Mouse (Mus musculus): ENCODE measurements around the gene Bag6.
"Not testable (repeated sequence)": the region's sequence is repeated elsewhere in the genome, so short reads cannot be mapped to it uniquely, and the experiment has no call there.

Bag6 gene

GRCm38 (mm10) chr17:35115046-35116019 is 19.6 kb upstream of the Bag6 start, which contains the start of gene Ly6g5b:
Gene Ly6g5b, minus strand, starts transcription at chr17:35115428.
- DNase-seq, result no peak

- DNase-seq, result no peak
These were observed 14.2 kb upstream of the Bag6 start for GRCm38 (mm10) chr17:35120745-35121142.

DNA sequence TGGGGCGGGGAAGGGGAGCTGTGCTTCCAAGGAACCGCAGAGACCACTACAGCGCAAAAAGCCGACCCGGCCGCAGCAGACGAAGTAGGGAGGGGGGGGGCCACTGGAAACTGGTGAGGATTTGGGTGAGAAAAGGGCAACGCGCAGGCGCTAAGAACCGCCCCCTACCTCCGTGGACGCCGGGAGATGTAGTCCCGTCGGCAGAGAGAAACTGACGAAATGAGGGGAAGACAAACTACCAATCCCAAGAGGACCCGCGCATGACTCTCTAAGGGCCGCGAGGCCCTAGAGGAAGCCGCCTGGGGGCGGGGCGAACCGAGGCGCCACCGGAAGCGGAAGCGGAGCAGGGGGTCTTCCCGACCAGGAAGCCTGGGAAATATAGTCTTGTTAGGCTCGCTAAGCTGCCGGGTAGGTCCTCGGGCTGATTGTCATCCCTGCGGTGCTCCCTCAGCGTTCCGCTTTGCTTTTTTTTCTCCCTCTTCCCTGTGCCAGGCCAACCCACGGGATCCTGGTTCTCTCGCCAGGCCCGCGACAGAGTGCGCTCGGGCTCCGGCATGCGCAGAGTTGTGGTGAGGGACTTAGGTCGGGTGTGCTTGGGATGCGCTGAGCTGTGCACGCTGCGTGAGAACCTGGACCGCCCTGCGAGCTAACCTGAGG is 13.7 kb upstream of the Bag6 start, which contains the start of gene Gpank1:
Gene Gpank1, plus strand, starts transcription at position 313 of the 657 bp plus-strand sequence.
- DNase-seq, result peak; percentile 100

DNA sequence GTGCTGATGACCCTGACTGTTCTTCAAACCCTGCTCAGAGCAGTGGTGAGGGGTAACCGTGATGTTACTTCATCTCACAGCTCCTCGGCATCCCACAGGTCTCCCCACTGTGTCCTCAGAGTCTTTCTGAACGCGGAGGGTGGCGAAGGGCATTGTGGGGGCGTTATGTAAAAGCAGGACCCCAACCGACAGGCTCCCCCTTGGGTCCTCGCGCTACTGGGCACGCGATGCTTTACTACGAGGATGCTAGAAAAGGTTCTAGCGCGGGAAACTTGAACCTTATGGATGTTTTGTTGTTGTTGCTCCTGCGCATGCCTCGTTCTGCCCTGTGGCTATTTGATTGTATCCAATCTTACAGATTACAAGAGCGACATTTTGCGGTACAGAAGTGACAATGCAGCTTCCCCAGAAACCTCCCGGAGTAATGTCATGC is 13.1 kb upstream of the Bag6 start, which contains the start of gene Csnk2b:
Gene Csnk2b, minus strand, starts transcription at position 183 of the 433 bp plus-strand sequence.
- DNase-seq, result peak; percentile 85

DNA sequence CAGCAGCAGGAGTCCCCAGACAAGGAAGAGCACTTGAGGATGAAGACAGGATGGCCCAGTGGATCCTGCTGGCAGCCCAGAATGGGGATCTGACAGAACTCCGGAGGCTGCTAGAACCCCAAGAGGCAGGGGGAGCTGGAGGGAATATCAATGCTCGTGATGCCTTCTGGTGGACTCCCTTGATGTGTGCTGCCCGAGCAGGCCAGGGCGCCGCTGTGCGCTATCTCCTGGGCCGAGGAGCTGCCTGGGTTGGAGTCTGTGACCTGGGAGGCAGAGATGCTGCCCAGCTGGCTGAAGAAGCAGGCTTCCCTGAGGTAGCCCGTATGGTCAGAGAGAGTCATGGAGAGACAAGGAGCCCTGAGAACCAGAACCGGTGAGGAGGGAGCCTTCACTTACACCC is 11.7 kb upstream of the Bag6 start:
- DNase-seq, result not testable (repeated sequence)

DNA sequence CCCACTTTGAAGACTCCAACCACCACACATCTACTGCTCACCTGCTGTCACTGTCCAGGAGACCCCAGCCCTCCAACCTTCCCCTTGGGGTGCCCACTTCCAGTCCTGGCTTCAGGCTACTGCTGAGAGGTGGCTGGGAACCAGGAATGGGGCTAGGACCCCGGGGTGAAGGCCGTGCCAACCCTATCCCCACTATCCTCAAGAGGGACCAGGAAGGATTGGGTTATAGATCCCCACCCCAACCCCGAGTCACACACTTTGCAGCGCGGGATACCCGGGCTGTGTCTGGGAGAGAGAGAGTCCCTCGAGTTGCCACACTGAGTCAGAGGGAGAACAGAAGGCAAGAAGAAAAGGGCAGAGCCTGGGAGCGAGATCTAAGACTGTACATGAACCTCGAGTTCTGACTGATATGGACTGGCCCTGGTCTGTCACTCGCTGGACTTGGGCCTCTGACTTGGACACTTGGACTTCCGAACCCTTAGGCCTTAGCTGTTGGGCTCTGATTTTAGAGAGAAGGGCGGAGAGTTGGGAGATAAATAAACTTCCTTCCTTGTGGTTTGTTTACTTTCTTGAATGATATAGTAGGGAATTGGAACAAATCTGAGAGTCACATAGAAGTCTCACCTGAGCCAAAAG is 10.6 kb upstream of the Bag6 start:
- not testable (repeated sequence) for DNase-seq

DNA sequence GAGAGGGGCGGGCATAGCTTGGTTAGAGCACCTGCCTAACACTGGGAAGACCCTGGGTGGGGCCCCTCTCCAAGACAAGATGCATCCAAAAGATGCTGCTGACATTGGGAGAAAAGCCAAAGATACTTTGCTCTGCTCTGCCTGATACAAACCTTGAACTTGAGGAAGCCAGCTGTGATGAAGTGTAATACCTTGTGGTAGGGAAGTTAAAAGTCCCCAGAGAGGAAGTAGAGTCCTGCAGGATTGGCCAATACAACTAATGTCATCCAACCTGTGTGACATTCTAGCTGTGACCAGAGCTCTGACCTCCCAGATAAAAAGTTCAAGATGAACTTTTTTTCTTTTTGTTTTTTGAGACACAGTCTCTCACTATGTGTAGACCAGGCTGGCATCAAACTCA is 9.9 kb upstream of the Bag6 start:
- DNase-seq, result no peak

DNA sequence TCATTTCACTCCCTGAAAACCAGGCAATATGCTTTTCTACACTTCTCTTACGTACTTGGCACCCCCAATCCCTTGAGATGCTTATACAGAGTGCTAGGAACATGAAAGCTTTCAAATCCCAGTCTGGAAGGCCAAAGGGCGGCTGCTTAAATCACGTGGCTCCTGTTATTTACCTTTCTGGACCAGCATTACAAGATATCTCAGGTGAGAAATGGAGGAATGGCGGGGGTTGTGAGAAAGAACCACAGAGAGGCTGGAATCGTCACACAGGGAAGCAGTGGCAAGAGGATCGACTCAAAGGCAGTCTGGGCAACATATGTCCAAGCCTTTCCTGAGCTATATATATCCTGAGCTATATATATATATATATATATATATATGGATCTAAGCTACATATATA is 9.4 kb upstream of the Bag6 start:
- no peak for DNase-seq

DNA sequence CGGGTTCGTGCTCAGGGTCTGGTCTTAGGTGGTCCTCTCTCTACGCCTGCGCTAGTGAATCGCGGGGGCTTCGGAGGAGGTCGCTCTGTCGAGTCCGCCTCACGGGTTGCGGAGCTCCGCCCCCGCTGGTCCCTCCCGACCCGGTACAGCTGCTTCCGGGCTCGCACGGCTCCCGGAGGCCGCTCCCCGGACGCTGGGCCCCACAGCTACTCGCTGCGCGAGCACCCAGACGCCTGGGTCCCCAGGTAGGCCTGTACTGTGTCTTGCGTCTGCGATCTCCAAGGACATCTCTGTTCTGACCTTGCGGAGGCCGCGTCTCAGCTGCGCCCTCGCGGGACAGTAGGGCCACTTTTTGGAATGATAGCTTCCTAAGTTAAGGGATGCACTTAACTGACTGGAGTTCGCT is 8.8 kb upstream of the Bag6 start, which contains the start of gene D17H6S53E:
Gene D17H6S53E, plus strand, starts transcription at position 168 of the 406 bp plus-strand sequence.
- DNase-seq, result peak; percentile 82

DNA sequence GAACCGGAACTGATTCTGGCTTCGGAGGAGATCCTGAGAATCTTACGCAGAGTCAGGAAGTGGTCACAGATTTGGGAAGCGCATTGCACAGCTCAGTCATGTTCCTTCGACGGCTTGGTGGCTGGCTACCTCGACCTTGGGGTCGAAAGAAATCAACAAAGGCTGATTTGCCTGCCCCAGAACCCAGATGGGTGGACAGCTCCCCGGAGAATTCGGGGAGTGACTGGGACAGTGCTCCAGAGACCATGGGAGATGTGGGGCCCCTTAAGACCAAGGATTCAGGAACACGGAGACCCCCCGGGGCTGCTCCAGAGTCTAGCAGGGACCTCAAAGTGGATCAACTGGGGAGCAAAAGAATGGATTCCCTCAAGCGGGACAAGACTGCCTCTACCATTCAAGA is 8.0 kb upstream of the Bag6 start:
- no peak for DNase-seq

- DNase-seq, result no peak
These were observed 6.0 kb upstream of the Bag6 start for GRCm38 (mm10) chr17:35128996-35129395.

DNA sequence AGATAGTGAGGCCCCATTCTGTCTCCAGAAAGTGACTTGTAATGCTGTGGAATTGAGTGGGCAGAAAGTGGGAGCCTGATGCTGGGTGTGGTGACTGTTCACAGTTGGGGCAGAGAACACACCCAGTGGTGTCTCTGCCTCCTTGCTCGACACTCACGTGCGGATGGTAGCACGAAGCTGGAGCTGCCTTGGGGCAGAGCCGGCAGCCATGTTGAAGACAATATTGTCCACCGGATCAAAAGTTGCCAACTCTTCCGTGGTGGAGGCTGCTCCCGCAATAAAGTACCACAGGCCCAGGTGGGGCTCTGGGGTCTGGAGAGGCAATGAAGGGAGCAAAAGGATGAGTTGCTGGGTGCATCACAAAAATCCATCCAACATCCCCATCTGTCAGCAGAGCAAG is 3.9 kb upstream of the Bag6 start:
- DNase-seq, result no peak

DNA sequence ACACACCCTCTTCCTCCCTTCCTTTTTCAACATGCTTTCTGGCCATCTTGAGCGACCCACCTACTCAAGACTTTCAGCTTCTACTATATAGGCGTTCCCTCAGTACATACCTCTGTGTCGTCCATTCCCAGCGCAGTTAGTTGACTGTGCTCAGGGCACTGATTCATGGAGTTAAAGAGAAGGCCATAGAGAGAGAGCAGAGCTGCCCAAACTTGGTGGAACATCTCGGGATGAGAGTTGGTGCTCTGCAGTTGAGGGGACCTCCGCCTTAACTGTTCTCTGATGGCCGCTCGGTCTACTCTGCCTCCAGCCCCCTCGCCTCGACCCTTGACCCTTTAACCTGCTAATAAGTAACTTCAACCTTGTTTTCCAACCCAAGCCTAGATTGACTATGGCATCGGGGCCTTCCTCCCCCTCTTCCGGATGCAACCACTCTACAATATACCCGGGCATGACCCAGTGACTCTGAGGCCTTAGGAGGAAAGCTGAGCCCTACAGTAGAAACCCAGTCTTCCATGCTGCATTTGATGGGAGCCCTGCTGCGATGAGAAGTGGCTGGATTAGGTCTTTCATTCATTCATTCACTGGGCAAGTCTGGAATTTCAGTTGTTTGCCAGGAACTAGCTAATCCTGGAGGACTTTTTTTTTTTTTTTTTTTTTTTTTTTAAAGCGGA is 3.3 kb upstream of the Bag6 start, which contains the start of gene Apom:
Gene Apom, minus strand, starts transcription at position 551 of the 674 bp plus-strand sequence.
- no peak for DNase-seq

- DNase-seq, result peak; percentile 63
These were observed 2.8 kb upstream of the Bag6 start for GRCm38 (mm10) chr17:35132174-35132560.

DNA sequence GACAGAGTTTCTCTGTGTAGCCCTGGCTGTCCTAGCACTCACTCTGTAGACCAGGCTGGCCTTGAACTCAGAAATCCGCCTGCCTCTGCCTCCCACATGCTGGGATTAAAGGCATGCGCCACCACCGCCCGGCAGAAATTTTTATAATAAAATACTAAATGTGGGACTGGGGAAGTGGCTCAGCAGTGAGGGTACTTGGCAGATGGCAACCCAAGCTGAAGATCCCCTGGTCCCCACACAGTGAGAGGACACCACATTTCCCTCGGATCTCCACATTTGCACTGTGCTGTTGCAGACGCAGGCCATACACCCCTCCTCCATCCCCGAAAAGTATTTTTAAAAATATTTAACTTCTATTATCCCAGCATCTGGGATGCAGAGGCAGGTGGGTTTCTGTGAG is 1.5 kb upstream of the Bag6 start:
- DNase-seq, result no peak

DNA sequence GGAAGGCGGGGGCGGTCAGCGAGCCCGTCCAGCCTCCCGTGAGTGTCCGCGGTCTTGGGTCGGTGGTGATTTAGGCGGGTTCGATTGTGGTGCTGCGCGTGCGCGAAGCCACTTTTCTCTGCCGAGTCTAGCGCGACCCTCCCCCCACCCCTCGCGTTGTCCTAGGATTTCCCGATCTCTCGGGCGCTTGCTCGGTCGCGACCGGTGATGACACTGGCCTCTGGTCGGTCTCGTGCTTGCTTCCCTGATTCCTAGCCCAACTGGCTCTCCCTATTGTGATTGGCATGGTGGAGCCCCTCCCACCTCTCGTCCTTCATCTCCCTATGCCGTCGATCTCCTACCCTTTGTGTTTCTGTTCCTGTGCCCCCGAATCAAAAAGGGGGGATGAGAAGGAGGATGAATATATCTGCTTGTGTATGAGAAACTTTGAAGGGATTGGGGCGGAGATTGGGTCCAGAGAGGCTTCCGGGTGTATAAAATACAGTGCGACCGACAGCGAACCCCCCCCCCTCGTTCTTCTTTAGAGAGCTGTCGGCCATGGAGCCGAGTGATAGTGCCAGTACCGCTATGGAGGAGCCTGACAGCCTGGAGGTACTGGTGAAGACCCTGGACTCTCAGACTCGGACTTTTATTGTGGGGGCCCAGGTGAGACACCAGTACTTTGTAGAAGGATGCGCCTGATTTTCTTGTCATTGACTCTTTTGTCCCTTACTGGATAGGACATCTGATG is 778 bp downstream of the Bag6 start:
- DNase-seq, result no peak

DNA sequence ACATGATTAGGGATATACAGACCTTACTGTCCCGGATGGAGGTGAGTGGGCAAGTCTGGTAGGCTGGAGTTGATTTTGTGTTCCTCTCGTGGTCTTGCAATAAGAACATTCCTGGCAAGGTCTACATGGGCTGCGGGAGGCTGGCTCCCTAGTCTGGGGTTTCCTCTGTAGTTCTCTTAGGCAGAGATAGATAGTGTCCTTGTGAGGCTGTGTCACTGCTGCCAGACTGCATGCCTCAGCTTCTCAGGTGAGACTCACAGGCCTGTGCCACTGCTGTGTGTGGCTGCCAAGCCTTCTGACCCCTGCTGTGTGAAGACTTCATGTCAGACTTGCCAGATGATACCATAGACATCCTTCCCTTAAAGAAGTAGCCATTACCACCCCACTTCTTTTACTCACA is 4.3 kb downstream of the Bag6 start:
- no peak for DNase-seq

DNA sequence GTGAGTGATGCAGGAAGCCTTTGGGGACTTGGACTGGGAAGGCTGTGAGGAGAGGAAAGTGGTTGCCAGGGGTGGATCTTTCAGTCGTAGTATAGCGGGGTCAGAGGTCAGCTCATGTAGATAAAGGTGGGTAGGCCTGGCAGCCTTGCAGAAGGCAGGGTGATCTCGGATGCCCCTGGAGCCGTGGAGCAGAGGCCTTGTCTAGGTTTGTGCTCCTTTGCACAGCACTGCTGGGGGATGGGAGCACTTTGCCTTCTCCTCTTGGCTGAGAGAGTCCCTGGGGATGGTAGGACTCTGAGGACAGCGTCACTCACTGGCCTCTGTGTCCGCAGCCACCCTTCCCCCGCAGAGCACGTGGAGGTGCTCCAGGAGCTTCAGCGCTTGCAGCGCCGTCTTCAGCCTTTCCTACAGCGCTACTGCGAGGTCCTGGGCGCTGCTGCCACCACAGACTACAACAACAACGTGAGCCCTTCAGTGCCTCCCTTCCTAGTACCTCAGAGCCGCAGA is 5.6 kb downstream of the Bag6 start:
- DNase-seq, result no peak

GRCm38 (mm10) chr17:35141971-35142370 is 7.0 kb downstream of the Bag6 start:
- no peak for DNase-seq

GRCm38 (mm10) chr17:35146139-35146538 is 11.2 kb downstream of the Bag6 start:
- no peak for DNase-seq

- DNase-seq, result no peak
These were observed 12.4 kb downstream of the Bag6 start for GRCm38 (mm10) chr17:35147348-35147747.
